Mouse (Mus musculus): Measurements from ENCODE around the gene Kcnj1. TPM values are rescaled to one million over a fixed set of nuclear protein-coding genes. Genes with fewer than 3 reads are reported as not detected.
A peak's percentile ranks its signal among the peaks of the same experiment; 100 is the strongest.

The Kcnj1 gene
- polyA plus RNA-seq, 1 experiment from 2014 or later: not detected

- H3K4me3 ChIP-seq (replicated peaks): no peak overlapping the region
- no peak overlapping the region for H3K4me2 ChIP-seq
- H3K36me3 ChIP-seq: no peaks in the 10 kb centered on the region
- ATAC-seq (ENCODE audit: low FRiP score): no peak
- H3K9ac ChIP-seq (replicated peaks): no peak overlapping the region
- no peak overlapping the region for H3K27ac ChIP-seq (replicated peaks)
- H3K4me1 ChIP-seq: no peaks in the 10 kb centered on the region
- H3K27me3 ChIP-seq (replicated peaks): no peaks in the 10 kb centered on the region; the same call in 1 of the 2 replicates
- H3K9me3 ChIP-seq (replicated peaks): no peaks in the 10 kb centered on the region
- 88% methylated on average over 2 of the region's 2 CpGs for WGBS
Observed at GRCm38 (mm10) chr9:32400212-32400611, 27.9 kb downstream of the Kcnj1 start.

GRCm38 (mm10) chr9:32400662-32401161, 28.4 kb downstream of the Kcnj1 start:
- H3K9me3 ChIP-seq (replicated peaks): no peaks in the 10 kb centered on the region
- no peak overlapping the region for H3K4me2 ChIP-seq
- ATAC-seq (ENCODE audit: low FRiP score): no peak
- no peak overlapping the region for H3K4me3 ChIP-seq (replicated peaks)
- no peak overlapping the region for H3K27ac ChIP-seq (replicated peaks)
- peaks cover 3% of the 10 kb centered on the region; the same call in 1 of the 2 replicates for H3K4me1 ChIP-seq
- no peaks in the 10 kb centered on the region; the same call in 1 of the 2 replicates for H3K27me3 ChIP-seq (replicated peaks)
- no peak overlapping the region for H3K9ac ChIP-seq (replicated peaks)
- no peaks in the 10 kb centered on the region for H3K36me3 ChIP-seq
- WGBS: 72% methylated on average over 5 of the region's 5 CpGs

DNA sequence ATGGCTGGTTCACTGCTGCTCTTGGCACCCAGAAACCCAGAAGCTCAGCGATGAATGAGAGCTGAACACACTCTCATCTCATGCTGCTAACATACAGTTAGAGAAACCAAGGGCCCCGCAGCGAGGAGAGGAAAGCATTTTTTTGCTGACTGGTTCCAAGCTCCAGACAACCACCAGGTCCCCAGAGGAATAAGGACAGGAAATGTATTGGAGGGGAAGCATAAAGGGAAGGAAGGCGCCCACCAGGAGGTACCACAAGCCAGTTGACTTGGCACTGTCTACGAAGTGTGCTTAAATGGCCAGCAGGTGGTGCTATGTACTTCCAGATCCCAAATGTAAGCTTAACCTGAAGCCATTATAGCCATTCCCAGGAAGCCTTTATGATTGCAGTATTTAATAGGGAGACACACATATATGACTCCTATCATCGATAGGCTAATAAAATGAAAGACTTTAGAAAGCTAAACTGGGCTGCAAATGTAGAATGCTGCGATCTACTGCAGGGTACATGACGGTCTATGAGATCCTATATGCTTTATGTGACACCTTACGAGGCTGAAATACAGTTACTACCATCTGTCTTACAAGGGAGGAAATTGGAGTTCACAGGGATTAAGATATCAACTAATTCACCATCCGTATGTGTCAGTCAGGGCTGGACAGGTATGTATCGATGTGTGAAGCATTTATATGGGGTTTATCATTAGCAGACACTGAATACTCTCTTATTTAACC, 33.1 kb downstream of the Kcnj1 start:
- peaks cover 15% of the 10 kb centered on the region for H3K27me3 ChIP-seq (replicated peaks)
- H3K9ac ChIP-seq (replicated peaks): no peak overlapping the region
- ATAC-seq (ENCODE audit: low FRiP score): peak; percentile 84
- 41% methylated on average over 11 of the region's 11 CpGs for WGBS
- H3K36me3 ChIP-seq: no peaks in the 10 kb centered on the region
- H3K4me2 ChIP-seq: no peak overlapping the region
- peaks cover 18% of the 10 kb centered on the region for H3K4me1 ChIP-seq
- no peak overlapping the region for H3K27ac ChIP-seq (replicated peaks)
- H3K9me3 ChIP-seq (replicated peaks): no peaks in the 10 kb centered on the region
- H3K4me3 ChIP-seq (replicated peaks): no peak overlapping the region

- no peaks in the 10 kb centered on the region for H3K36me3 ChIP-seq
- peaks cover 18% of the 10 kb centered on the region for H3K4me1 ChIP-seq
- peak overlapping the region; percentile 44; the same call in 1 of the 2 replicates for H3K9ac ChIP-seq (replicated peaks)
- H3K4me2 ChIP-seq: peak overlapping the region; percentile 94
- 6% methylated on average over 8 of the region's 8 CpGs for WGBS
- H3K9me3 ChIP-seq (replicated peaks): no peaks in the 10 kb centered on the region
- H3K4me3 ChIP-seq (replicated peaks): peak overlapping the region; percentile 45
- no peak overlapping the region for H3K27ac ChIP-seq (replicated peaks)
- peaks cover 15% of the 10 kb centered on the region for H3K27me3 ChIP-seq (replicated peaks)
- ATAC-seq (ENCODE audit: low FRiP score): no peak
Observed at GRCm38 (mm10) chr9:32408730-32409059, 36.4 kb downstream of the Kcnj1 start.

GRCm38 (mm10) chr9:32409060-32409961, 37.0 kb downstream of the Kcnj1 start:
- peaks cover 15% of the 10 kb centered on the region for H3K27me3 ChIP-seq (replicated peaks)
- H3K27ac ChIP-seq (replicated peaks): no peak overlapping the region; the same call in 1 of the 2 replicates
- 0 out of 2 replicates have a peak, but pooled peaks have one; percentile 50 for ATAC-seq (ENCODE audit: low FRiP score)
- WGBS: 2% methylated on average over 47 of the region's 47 CpGs
- no peaks in the 10 kb centered on the region for H3K9me3 ChIP-seq (replicated peaks)
- H3K9ac ChIP-seq (replicated peaks): peak overlapping the region; percentile 44
- peaks cover 18% of the 10 kb centered on the region for H3K4me1 ChIP-seq
- no peaks in the 10 kb centered on the region for H3K36me3 ChIP-seq
- H3K4me2 ChIP-seq: peak overlapping the region; percentile 94
- H3K4me3 ChIP-seq (replicated peaks): peak overlapping the region; percentile 45

DNA sequence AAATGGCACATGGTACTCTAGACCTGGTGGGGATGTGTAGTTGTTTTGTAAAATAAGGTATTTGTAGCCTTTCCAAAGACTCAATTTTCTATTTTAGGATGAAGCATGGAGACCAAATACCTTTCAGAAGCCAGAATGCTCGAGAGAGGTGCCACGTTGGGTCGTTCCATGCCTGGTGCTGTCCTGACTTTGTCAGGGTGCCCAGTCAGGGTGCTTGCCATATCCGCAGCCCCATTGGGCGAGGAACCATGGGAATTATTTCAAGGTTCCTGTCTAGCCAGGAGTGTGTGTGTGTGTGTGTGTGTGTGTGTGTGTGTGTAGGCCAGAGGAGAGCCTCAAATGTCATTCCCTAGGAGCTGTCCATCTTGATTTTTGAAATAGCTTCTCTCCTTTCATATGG, 38.4 kb downstream of the Kcnj1 start:
- Histone ChIP-seq H3K4me3 (replicated peaks) (no peak overlapping the region), H3K27me3 (replicated peaks) (peaks cover 15% of the 10 kb centered on the region; the same call in 1 of the 2 replicates), H3K9ac (replicated peaks) (no peak overlapping the region), H3K36me3 (no peaks in the 10 kb centered on the region), H3K4me1 (peaks cover 15% of the 10 kb centered on the region), H3K27ac (replicated peaks) (no peak overlapping the region), H3K9me3 (replicated peaks) (no peaks in the 10 kb centered on the region), H3K4me2 (no peak overlapping the region)
- ATAC-seq (ENCODE audit: low FRiP score): no peak
- 94% methylated on average over 5 of the region's 5 CpGs for WGBS

DNA sequence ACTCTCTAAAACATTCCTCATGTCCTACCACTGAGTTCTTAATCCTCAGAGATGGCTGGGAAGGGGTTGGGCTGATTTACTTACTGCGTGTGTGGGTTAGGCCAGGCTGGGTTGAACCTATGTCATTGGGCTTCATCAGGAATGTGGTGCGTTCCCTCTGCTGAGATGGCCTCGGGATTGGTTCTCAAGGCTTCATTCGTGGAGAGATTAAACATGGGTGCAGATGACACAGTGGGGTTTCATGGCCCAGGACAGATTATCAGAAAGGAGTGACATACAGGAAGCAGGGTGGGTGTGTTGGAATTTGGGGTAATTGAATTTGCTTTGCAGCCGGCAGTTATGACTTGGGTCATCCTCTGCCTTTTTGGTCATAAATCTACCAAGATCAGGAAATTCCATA, 39.2 kb downstream of the Kcnj1 start:
- ATAC-seq (ENCODE audit: low FRiP score): no peak
- WGBS: 92% methylated on average over 5 of the region's 5 CpGs
- no peak overlapping the region for H3K4me3 ChIP-seq (replicated peaks)

GRCm38 (mm10) chr9:32412836-32413580, 40.7 kb downstream of the Kcnj1 start:
- no peaks in the 10 kb centered on the region for H3K36me3 ChIP-seq
- H3K4me3 ChIP-seq (replicated peaks): no peak overlapping the region
- peaks cover 13% of the 10 kb centered on the region for H3K4me1 ChIP-seq
- no peak overlapping the region for H3K9ac ChIP-seq (replicated peaks)
- H3K4me2 ChIP-seq: no peak overlapping the region
- H3K27me3 ChIP-seq (replicated peaks): peaks cover 6% of the 10 kb centered on the region; the same call in 1 of the 2 replicates
- ATAC-seq (ENCODE audit: low FRiP score): no peak
- H3K27ac ChIP-seq (replicated peaks): no peak overlapping the region
- 65% methylated on average over 10 of the region's 10 CpGs for WGBS
- H3K9me3 ChIP-seq (replicated peaks): no peaks in the 10 kb centered on the region

More for the DNA sequence above, 39.2 kb downstream of the Kcnj1 start:
- no peaks in the 10 kb centered on the region for H3K9me3 ChIP-seq (replicated peaks)
- no peak overlapping the region for H3K9ac ChIP-seq (replicated peaks)
- H3K4me2 ChIP-seq: no peak overlapping the region
- no peak overlapping the region for H3K27ac ChIP-seq (replicated peaks)
- H3K36me3 ChIP-seq: no peaks in the 10 kb centered on the region
- peaks cover 15% of the 10 kb centered on the region; the same call in 1 of the 2 replicates for H3K27me3 ChIP-seq (replicated peaks)
- H3K4me1 ChIP-seq: peaks cover 13% of the 10 kb centered on the region

DNA sequence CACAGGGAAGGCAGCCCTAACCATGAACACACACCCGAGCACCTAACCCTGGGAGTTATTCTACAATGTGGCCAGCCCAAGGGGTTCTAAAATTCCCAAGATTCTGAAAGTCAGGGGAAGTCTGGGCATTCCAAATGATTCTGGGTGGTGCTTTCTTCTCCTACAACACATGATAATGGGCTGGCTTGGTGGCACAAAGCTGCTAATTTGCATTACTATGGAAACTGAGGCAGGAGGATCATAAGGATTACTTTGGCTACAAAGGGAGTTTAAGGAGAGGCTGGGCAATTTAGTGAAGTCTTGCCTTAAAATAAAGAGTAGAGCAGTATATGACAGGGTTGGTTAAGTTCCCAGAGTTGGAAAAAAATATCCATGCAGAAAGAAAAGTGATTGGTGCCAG, 42.7 kb downstream of the Kcnj1 start:
- H3K27ac ChIP-seq (replicated peaks): no peak overlapping the region
- ATAC-seq (ENCODE audit: low FRiP score): no peak
- H3K27me3 ChIP-seq (replicated peaks): no peaks in the 10 kb centered on the region
- no peak overlapping the region for H3K9ac ChIP-seq (replicated peaks)
- no peaks in the 10 kb centered on the region for H3K4me1 ChIP-seq
- no peaks in the 10 kb centered on the region for H3K36me3 ChIP-seq
- H3K9me3 ChIP-seq (replicated peaks): no peaks in the 10 kb centered on the region
- H3K4me3 ChIP-seq (replicated peaks): no peak overlapping the region
- 48% methylated on average over 1 of the region's 1 CpGs for WGBS
- H3K4me2 ChIP-seq: no peak overlapping the region

DNA sequence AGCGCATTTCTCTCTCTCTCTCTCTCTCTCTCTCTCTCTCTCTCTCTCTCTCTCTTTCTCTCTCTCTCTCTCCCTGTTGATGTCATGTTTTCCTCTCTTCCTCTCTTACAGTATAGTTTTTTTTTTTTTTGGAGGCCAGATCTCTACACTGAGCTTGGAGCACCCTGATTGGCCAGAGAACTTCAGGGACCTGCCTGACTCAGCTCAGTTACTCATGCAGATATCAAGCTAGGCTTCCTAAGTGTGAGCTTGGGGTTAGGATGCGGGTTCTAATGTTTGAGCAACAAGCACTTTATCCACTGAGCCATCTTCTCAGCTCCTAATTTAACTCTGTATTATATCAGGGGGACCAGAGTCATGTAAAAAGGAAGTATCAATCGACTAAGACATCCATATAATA, 43.7 kb downstream of the Kcnj1 start:
- no peak overlapping the region for H3K4me2 ChIP-seq

DNA sequence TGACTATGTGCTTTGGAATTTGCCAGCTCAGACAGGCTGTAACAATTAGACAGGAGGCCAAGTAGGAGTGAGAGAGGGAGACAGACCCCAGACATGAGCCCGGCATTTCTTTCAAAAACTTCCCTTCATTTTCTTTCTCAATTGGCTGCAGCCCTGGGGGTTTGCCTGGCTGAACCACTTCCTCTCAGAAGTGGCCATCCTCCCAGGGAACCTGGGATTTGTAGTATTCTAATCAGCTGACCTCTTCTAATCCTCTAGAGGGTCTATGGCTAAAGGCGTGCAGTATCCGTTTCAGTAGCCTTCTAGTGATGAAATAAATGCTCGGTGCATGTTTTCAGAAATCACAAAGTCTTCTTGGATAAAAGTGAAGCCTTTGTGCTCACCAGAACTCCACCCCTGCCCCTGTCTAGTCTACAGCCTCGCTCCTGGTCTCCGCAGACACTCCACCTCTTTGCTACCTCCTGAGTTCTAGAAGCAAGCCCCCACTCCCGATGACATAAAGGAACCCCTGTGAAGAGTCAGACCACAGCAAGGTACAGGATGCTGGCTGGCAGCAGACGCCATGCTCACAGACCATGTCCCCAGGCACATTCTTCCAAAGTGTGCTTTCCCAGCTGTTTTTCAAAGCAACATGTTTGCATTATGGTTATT, 45.3 kb downstream of the Kcnj1 start:
- no peak for ATAC-seq (ENCODE audit: low FRiP score)
- Histone ChIP-seq H3K27ac (replicated peaks) (no peak overlapping the region), H3K4me2 (no peak overlapping the region), H3K4me3 (replicated peaks) (no peak overlapping the region), H3K9ac (replicated peaks) (no peak overlapping the region), H3K36me3 (no peaks in the 10 kb centered on the region), H3K9me3 (replicated peaks) (no peaks in the 10 kb centered on the region), H3K27me3 (replicated peaks) (no peaks in the 10 kb centered on the region), H3K4me1 (no peaks in the 10 kb centered on the region)
- WGBS: 59% methylated on average over 8 of the region's 8 CpGs

More for the DNA sequence above, 43.7 kb downstream of the Kcnj1 start:
- no peaks in the 10 kb centered on the region for H3K4me1 ChIP-seq
- no peak for ATAC-seq (ENCODE audit: low FRiP score)
- H3K36me3 ChIP-seq: no peaks in the 10 kb centered on the region
- H3K9me3 ChIP-seq (replicated peaks): no peaks in the 10 kb centered on the region
- H3K4me3 ChIP-seq (replicated peaks): no peak overlapping the region
- 96% methylated on average over 3 of the region's 3 CpGs for WGBS
- no peaks in the 10 kb centered on the region for H3K27me3 ChIP-seq (replicated peaks)
- no peak overlapping the region for H3K27ac ChIP-seq (replicated peaks)
- H3K9ac ChIP-seq (replicated peaks): no peak overlapping the region
